Mouse (Mus musculus): ENCODE results near the gene Elk3. TPM values are rescaled to one million over a fixed set of nuclear protein-coding genes. Genes with fewer than 3 reads are reported as not detected.

Gene Elk3
- total RNA-seq, 2 experiments from 2014 or later: 42.0 to 53.5 TPM

DNA sequence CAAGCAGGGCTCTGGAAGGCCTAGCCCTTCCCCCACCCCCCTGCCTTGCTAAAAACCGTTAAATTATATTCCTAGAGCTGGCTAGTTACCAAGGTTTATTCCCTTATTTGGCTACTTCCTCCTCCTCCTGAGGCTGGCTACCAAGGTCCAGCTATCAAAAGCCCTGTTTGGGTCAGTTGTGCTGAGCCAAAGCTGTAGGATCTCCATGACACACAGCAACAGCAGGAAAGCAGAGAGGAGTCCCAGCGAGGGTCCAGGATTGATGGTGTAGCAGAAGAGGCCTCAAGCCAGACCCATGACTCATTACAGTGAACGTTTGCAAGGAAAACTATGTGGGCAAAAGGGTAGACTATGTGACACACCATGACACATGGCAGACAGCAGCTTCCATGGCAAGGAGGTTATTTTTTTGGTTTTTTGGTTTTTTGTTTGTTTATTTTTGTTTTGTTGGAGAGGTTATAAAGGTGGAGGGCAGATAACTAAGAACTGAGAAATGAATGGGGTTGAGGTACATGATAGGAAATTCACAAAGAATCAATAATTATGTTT lies 21.4 kb upstream of the Elk3 start:
- intact Hi-C loops (cut with DNase I): no loop called here
- no peak for DNase-seq

DNA sequence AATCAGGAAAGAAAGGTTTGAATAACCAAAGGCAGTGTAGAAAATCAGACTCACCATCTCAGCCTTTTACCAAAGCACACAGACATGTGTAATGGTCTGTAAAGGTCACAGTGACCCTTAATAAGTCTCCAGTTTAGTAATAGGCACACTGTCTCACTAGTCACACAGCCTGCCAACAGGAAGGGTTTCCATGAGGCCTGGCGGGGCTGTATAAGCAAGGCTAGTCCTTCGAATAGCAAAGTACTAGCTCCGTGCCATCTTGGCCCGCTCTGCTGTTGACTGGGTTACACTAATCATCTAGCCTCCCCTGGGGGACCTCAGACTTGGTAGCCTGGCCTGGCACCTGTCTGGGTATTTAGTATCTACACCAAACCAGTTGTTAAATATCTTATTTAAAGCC lies 20.6 kb upstream of the Elk3 start:
- intact Hi-C loops (cut with DNase I): no loop called here

DNA sequence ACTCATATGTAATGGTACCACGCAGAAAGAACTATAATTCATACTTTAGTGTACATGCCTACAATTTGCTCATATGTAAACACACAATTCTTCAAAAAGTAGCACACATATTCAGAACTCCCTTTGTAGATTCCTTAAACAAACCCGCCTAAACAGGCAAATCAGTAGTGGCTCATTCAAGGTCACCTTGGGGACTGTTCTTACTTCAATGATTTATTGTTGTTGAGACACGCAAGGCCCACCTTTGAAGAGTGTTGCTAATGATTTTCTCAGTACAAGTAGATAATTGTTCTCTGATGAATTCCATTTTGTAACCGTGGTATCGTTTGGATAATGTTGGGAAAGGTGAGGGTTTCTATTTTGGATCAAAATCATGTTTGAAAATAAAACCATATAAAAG lies 17.4 kb upstream of the Elk3 start:
- no peak for DNase-seq
- intact Hi-C loops (cut with DNase I): no loop called here

More for the DNA sequence above, 20.6 kb upstream of the Elk3 start:
- no peak for DNase-seq

DNA sequence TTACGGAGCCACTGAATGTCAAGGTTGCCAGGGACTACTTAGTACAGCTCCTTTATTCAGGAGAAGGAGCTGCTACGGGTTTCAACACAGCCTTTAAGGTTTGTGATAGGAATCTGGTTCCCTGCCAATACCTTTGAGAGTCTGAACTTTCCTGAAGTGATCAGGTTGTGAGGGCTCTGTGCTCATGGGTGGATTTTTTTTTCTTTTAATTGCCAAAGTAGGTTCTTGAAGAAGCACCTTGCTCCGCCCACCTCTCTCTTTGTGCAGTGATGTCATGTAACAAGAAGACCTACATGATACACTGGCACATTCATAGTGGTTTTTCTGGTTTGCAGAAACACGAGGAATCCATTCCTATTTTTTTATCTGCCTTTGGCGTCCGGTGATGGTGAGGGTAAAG lies 16.3 kb upstream of the Elk3 start:
- DNase-seq: no peak
- intact Hi-C loops (cut with DNase I): no loop called here

DNA sequence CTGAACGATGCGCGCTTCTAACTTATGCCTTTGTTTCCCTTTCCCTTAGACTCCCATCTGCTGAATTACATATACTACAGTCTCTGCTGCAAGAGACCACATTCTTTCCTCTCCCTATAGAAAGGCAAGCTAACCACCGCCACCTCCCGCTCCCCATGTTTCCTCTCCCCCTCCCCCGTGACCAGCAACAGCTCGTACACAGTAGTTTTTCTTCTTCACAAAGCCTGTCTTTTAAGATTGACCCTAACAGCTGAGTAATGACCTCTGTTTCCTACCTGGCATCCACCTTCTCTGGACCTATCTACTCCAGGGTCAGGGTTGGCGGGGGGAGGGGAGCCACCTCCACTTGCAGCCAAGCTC lies 15.8 kb upstream of the Elk3 start:
- intact Hi-C loops (cut with DNase I): no loop called here
- no peak for DNase-seq

DNA sequence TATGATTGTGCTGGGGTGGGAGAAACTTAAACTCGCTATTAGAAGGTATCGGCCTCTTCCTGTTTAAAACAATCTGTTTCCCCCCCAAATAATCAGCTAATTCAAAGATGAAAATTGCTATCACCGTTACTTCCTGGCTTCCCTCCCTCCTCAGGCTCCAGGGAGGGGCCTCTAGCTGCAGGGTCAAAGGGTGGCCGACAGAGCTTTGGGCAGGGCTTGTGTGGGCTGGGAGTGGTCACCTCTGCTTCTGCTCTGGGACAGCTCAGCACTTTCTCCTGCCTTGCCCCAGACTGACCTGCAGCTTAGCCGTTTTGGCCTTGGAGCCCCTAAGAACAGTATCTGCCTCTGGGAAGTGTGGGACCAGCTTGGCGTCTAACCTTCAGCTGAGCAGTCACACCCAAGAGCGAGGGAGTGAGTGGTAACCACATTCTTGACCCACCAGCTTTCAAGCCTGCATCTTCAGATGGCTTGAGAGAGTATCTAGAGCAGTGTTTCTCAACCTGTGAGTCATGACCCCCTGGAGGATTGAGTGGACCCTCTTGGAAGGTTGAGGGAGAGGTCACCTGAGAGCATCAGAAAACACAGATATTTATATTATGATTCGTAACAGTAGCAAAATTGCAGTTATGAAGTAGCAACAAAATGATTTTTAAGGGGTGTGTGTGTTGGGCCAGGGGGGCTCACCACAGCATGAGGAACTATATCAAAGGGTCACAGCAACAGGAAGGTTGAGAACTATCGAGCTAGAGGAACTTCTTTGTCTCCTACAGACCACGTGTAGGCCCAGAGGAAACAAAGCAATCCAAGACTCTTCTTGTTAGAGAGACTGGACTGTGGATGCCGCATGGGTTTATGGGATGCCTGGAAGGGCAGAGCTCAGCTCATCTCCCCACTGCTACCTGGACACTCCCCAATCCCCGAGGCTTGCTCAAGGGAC lies 15.1 kb upstream of the Elk3 start:
- DNase-seq: no peak
- intact Hi-C loops (cut with DNase I): no loop called here

DNA sequence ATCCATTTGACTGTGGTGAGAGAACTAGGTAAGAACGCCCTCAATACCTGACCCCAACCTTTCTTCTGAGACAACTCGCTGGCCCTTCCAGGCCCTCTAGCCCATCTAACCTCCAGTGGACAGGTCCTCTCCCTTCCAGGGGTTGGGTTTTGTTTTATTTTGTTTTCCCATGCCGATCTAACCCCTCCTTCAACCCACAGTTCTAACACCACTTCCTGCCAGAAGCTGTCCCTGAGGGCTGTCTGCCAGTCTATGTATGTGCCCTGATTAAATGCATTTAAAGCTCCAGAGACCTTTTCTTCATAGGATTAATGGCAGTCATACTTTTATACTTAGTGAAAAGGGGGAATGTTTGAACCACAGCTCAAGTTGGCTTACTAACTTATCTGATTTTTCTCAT lies 14.4 kb upstream of the Elk3 start:
- intact Hi-C loops (cut with DNase I): no loop called here
- DNase-seq: no peak

DNA sequence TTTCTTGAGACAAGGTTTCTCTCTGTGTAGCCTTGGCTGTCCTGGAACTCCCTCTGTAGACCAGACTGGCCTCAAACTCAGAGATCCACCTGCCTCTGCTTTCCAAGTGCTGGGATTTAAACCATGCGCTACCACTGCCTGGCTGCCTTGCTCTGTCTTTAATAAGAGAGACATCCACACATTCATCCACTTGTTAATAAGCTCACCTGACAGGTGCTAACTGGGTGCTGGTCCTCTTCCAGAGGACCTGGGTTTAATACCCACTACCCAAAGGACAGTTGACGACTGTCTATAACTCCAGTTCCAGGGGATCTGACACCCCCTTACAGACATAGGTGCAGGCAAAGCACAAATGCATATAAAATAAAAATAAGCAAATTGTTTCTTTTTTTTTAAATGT lies 13.5 kb upstream of the Elk3 start:
- DNase-seq: no peak
- intact Hi-C loops (cut with DNase I): no loop called here

DNA sequence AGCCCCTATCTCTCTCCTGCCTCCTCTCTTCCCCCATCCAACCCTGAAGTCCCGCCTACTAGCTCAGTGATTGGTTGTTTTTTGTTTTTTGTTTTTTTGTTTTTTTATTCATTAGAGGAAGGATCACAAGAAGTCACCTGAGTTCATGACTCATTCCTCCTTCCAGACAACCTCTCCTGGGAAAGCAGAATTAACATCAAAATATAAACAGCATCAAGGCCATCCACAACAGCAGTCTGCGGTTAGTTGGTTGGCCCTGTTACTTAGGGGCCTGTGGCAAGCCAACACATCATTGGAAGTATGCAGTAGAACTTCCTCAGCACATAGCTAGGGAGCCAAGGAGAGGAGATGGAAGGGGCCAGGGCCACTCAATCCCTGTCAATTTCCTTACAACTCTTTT lies 12.7 kb upstream of the Elk3 start:
- intact Hi-C loops (cut with DNase I): no loop called here

DNA sequence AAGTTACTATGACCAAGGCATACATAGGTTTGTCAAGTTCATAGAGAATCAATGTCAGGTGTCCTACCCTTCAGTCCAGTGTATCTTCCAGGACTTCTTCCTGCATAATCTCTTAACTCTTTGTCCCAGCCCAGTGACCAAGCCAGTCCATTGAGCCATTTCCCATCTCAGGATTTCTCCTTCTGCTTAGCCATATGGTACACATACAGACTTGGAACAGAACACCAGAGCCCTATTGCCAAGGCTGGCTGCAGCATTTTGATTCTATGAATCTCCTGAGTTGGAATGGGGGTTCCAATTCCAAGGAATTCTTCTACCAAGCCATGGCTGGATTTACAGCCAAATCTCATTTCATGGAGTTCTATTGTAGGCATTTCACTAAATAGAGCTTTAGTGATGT lies 10.8 kb upstream of the Elk3 start:
- intact Hi-C loops (cut with DNase I): no loop called here
- DNase-seq: no peak

More for the DNA sequence above, 12.7 kb upstream of the Elk3 start:
- no peak for DNase-seq

DNA sequence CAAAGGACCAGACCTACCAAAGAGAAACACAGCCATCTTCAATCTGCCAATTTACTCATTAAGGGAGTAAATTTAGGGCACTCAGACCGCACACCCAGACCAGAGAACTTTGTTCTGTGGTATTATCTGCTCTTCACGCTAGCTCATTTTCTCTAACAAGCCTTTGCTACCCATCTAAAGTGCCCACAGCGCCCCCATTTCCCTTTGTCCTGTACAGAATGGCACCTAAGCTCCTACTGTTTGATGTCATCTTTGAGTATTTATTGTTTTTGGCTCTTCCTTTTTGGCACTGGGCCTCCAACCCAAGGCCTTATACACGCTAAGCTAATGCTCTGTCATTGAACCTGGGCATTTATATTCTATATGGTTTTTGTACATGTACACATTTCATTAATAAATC lies 9.2 kb upstream of the Elk3 start:
- DNase-seq: no peak
- intact Hi-C loops (cut with DNase I): no loop called here

DNA sequence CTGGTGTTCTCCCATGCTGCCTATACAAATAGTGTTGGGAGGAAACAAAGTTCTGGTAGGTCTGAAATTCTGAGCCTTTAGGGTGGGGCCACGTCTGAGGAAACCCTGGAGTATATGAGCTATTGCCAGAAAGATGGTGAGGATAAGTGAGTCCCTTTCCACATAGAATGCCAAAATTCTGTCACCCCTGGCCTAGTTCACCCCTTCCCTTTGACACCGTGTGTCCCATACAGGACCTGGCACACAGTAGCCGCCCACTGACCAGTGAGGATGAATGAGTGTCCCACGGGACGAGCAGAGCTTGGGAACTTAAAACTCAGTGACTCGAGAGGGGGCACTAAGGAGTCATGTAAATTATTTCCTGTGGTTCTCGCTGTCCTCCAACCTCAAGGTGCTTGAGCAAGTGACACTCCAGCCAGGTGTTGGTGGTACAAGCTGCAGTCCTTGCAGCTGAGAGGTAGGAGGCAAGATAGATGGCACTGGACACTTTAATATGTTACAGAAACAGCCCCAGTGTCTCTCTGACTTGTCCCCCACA lies 8.7 kb upstream of the Elk3 start:
- intact Hi-C loops (cut with DNase I): no loop called here
- no peak for DNase-seq

DNA sequence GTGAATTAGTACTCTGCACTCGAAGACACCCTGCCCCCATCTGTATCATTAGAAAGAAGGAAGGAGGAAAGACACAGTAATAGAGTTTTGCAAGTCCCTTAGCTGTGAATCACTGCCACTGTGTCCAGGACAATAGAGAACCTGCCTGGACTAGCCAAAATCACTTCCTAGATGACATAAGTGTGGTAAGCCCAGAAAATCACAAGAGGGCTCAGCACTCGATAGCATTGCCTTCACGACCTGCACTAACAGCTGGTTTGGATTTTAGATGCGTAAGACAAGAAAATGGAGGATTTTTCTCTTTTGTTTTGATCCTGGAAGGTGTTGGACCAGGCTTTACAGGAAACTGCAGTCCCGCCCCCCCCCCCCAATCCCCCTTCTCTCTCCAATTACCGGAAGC lies 6.0 kb upstream of the Elk3 start:
- DNase-seq: no peak

DNA sequence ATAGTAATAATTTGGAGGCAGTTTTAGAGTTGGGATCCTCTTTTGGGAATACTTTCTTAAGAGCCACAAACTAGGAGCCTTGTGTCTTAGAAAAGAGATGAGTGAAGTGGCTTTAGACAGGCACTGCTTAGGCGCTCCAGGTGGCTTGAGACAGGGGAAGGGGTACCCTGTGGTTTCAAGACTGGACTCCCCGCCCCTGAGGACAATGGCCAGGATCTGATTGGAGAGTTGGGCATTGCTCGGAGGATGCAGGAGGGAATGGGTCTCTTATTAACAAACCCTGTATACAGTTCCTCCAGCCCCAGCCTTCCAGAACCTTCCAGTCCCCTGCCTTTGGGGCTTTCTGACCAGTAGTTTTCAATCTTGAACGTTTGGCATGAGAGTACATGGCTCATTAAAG lies 641 bp upstream of the Elk3 start:
- DNase-seq: no peak
- intact Hi-C loops (cut with DNase I): no loop called here

More for the DNA sequence above, 6.0 kb upstream of the Elk3 start:
- intact Hi-C loops (cut with DNase I): no loop called here

DNA sequence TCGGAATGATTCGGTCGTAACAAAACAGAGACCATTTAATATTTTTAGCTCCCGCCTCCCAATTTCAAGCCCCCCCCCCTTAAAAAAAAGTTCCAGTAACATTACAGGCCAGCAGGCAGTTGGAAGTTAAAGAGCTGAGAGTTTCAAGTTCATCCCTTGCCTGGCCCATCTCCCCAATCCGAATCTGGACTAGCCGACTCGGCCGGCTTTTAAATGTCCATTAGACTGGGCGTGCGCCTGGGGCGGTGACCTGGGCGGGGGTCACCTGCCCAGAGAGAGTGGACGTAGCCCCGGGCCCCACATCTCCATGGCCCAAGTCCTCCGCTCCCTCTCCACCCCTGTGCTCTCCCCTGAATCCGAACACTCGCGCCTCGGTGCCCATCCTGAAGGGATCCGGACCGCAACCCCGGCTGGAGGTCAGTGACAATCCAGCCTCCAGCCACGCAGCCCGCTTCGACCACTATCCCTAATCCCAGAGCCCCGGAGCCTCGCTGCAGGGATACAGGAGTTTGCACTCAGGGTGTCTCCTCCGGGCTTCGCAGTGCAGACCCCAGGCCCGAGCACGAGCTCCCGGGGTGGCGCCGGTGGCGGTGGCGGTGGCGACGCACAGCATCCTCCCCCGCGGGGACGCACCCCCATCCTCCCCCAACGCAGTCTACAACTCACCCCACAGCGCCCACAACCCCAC lies 857 bp downstream of the Elk3 start:
- intact Hi-C loops (cut with DNase I): loop anchor here (1.0 to 2.0 kb wide), 2 partner anchors 15 to 26 kb away; no protein-coding TSS in a partner anchor
- DNase-seq: peak; percentile 57 to 73

DNA sequence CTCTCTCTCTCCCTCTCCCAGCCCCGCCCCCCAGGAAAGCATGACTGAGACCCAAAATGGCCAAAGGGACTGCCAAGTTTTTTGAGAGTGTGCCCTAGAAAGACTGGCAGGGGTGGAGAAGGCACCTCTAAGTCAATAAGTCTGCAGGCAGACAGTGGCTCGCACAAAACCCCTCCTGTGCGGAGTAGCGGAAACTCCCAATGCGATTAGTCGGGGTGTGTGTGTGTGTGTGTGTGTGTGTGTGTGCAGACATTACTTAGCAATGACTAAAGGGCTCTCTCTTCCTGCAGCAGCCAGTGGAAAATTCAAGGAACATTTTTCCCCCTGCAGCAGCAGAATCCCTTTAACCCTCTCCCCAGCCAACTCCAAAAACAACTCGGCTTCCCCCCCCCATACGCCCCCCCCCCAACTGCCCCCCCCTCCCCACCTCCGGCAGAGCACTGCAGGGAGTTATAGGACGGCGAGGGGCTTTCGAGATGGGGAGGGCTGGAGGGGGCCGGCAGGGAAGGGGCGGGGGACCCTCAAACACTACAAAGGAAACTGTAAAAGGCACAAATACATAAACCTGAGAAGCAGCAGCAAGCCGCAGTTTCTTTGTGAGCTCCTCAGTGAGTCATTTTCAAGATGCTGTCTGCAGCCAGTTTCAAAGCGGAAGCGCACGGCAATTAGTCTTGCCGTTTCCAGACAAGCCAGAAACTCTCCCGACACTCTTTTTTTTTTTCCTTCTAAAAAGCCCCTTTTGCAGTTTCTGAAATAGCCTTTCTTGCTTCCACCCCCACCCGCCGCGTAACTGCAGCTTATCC lies 1.6 kb downstream of the Elk3 start:
- intact Hi-C loops (cut with DNase I): loop anchor here (1.0 to 2.0 kb wide), 2 partner anchors 15 to 27 kb away; no protein-coding TSS in a partner anchor
- DNase-seq: peak; percentile 62 to 64

DNA sequence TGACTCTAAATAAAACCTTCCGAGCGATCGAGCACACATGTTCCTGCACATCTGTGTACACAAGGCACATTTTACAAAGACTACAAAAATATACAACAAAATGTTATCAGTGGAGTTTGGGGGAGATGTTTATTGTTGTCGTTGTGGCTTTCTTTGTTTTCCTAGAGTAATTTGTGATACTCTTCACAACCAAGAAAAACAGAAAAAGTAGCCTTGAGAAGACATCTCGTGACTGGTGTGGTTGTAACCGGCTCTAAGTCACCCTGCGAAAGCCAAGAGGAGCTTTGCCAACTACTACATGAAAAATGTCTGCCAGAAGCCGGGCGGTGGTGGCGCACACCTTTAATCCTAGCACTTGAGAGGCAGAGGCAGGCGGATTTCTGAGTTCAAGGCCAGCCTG lies 4.6 kb downstream of the Elk3 start:
- intact Hi-C loops (cut with DNase I): no loop called here
- no peak for DNase-seq

DNA sequence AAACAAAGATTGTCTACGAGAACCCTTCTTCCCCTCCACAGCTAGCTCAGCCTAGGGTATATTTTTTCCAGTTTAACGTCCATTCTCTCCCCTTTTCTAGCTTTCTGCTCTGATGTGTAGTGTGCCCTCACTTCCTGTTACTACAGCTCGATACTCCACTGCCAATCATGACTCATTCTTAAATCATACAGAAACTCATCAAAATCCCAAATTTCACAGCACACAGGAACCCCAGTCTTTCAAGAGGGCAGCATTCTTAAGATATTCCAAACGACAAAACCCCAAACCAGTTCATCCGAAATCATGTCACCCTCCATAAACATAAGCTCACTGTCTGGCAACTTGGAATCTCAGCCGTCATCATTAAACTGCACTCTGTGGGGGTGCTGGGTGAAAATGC lies 5.0 kb downstream of the Elk3 start:
- no peak for DNase-seq
- intact Hi-C loops (cut with DNase I): no loop called here

DNA sequence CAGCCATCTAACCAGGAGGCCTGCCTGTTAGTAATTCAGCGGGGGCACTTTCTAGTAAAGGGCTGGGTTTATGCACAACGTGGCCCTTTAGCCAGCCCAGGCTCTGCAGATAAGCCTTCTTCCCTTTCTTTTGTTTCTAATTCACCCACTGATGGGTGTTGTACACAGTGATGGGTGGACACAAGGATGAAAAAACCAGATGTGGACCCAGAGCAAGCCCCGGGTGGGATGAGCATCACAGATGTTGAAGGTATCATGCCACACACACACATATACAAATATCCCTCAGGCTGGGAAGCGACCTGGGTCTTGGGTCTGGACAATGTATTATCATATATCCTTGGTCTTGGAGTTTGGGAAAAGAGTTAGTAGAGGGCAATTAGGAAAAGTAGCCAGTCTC lies 7.7 kb downstream of the Elk3 start:
- intact Hi-C loops (cut with DNase I): no loop called here
- DNase-seq: no peak

DNA sequence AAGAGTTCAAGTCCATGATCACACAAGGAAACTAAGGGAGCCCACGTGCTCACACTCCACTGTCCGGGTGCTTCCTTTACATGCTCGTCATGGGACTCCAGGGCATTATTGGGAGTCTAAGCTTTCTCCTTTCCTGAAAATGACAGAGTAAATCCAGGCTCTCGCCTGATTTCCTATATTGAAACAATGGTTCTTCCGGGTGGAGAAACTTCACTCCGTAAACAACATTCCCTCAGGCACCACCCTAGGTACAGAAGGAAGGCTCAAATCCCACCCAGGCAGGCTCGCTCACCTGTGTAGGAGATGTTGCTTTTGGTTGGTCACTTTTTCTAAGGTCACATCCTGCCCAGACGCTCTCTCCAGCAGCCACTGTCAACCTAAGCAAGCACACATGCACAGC lies 9.1 kb downstream of the Elk3 start:
- intact Hi-C loops (cut with DNase I): no loop called here
- DNase-seq: no peak

DNA sequence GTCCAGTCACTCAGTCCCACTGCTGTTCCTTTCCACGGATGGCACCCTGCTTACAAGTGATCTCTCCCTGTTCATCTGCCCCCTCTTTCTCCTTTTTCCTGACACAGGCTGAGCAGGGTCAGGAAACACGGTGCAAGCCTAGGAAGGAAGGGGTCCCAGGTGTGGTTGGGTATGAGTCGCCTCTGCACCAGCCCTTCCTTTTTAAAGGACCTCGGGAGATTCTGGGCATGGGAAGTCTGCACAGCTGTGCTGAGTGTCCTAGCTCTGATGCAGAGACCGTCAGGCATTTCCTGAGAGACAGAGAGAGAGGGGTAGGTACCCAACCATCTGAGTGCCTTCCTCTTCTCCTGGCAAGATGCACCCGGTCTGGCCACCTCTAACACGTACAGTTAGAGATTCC lies 12.7 kb downstream of the Elk3 start:
- intact Hi-C loops (cut with DNase I): loop anchor here (1.0 kb wide), 1 partner anchor 38 kb away; no protein-coding TSS in a partner anchor
- DNase-seq: no peak

Data from heart, postnatal 36 days (tissue).